Mouse (Mus musculus): ENCODE measurements at regions not wholly inside any gene's neighbourhood (a gene's known extent, or its start where the extent isn't known, plus 50 kb on each side); places are given as distances from the start of the nearest gene placed in this dataset.

- TF ChIP-seq CTCF (IDR thresholded peaks at IDR 0.05; ENCODE audit: extremely low read depth, insufficient read depth, insufficient read length, insufficient replicate concordance) (no peak), POLR2A (IDR thresholded peaks at IDR 0.05; ENCODE audit: low read depth, low read length) (no peak)
Measured at GRCm38 (mm10) chr6:50981702-50982309, 327.6 kb upstream of the Npvf start.
